Mouse (Mus musculus) MEL (cell line): Measurements from ENCODE around the gene Gtpbp2. TPM values are rescaled to one million over a fixed set of nuclear protein-coding genes. Genes with fewer than 3 reads are reported as not detected.

Source experiments
- DNase-seq: peaks from one replicate; pipeline ENCODE4 v3.0.0; 2011; ENCODE audit warnings: low read depth, low spot score
- H3K27ac ChIP-seq: 2 replicates; pipeline ENCODE4 v1.5.1; 2012; ENCODE audit warnings: low read depth, mild to moderate bottlenecking, control low read depth, low read length, moderate library complexity; ENCODE audit not compliant: control insufficient read depth
- H3K27me3 ChIP-seq, 2 experiments: fragments of 150-350 bp in 1 of 2; sonication (generic) in 1 of 2; 2 replicates each; pipeline ENCODE4 v1.6.1; 2012; ENCODE audit warnings: low read length in 2 of 2, mild to moderate bottlenecking in 2 of 2, improper control_type of control experiment in 1 of 2, moderate library complexity in 1 of 2; ENCODE audit not compliant: insufficient read depth in 2 of 2, control insufficient read depth in 1 of 2
- H3K36me3 ChIP-seq, 2 experiments: 2 replicates each; pipeline ENCODE4 v1.6.1; 2012 to 2014; ENCODE audit warnings: low read length in 2 of 2, improper control_type of control experiment in 1 of 2, inconsistent platforms in 1 of 2, mild to moderate bottlenecking in 1 of 2; ENCODE audit not compliant: insufficient read depth in 2 of 2, control insufficient read depth in 1 of 2
- H3K4me1 ChIP-seq, 2 experiments: fragments of 150-350 bp in 1 of 2; sonication (generic) in 1 of 2; 2 replicates each; pipeline ENCODE4 v1.6.1; 2012; ENCODE audit warnings: low read length in 2 of 2, improper control_type of control experiment in 1 of 2, mild to moderate bottlenecking in 1 of 2; ENCODE audit not compliant: insufficient read depth in 2 of 2, control insufficient read depth in 1 of 2
- H3K4me3 ChIP-seq, 2 experiments: fragments of 150-350 bp in 1 of 2; sonication (generic) in 1 of 2; 2 replicates each; pipeline ENCODE4 v1.5.1; 2012; ENCODE audit warnings: low read depth in 2 of 2, low read length in 2 of 2, mild to moderate bottlenecking in 2 of 2, moderate library complexity in 2 of 2, control low read depth in 1 of 2, improper control_type of control experiment in 1 of 2; ENCODE audit not compliant: control insufficient read depth in 1 of 2, insufficient read depth in 1 of 2
- H3K79me2 ChIP-seq: 2 replicates; pipeline ENCODE4 v1.6.1; 2012; ENCODE audit warnings: mild to moderate bottlenecking, low read length, moderate library complexity; ENCODE audit not compliant: control insufficient read depth, poor library complexity, insufficient read depth
- H3K9ac ChIP-seq: 2 replicates; pipeline ENCODE4 v1.6.1; 2012; ENCODE audit warnings: low read depth, mild to moderate bottlenecking, control low read depth, low read length, moderate library complexity; ENCODE audit not compliant: control insufficient read depth, poor library complexity, severe bottlenecking
- H3K9me3 ChIP-seq: fragments of 150-350 bp; sonication (generic); replicated peaks from 2 replicates; pipeline ENCODE4 v1.6.1; 2012; ENCODE audit warnings: mild to moderate bottlenecking, low read length, improper control_type of control experiment, moderate library complexity; ENCODE audit not compliant: insufficient read depth
- BHLHE40 ChIP-seq: IDR thresholded peaks from 2 replicates; pipeline ENCODE4 v1.6.1; 2012; ENCODE audit warnings: low read depth, mild to moderate bottlenecking, inconsistent platforms, low read length, improper control_type of control experiment, borderline replicate concordance
- CHD2 ChIP-seq: IDR thresholded peaks from 2 replicates; pipeline ENCODE4 v1.6.1; 2011; ENCODE audit warnings: low read length, improper control_type of control experiment
- CTCF ChIP-seq, 3 experiments: IDR thresholded peaks in 2 of 3; conservative IDR thresholded peaks in 1 of 3; 2 replicates each; pipeline ENCODE4 v1.5.1; 2011 to 2012; ENCODE audit warnings: low read length in 3 of 3, low read depth in 2 of 3, mild to moderate bottlenecking in 2 of 3, improper control_type of control experiment in 1 of 3, inconsistent platforms in 1 of 3, mixed read lengths in 1 of 3, moderate library complexity in 1 of 3; ENCODE audit not compliant: control insufficient read depth in 1 of 3, insufficient read depth in 1 of 3, poor library complexity in 1 of 3, severe bottlenecking in 1 of 3
- E2F4 ChIP-seq: IDR thresholded peaks from 2 replicates; pipeline ENCODE4 v1.6.1; 2011; ENCODE audit warnings: low read depth, low read length, improper control_type of control experiment, borderline replicate concordance
- EP300 ChIP-seq, 2 experiments: IDR thresholded peaks; 2 replicates each; pipeline ENCODE4 v1.6.1; 2011; ENCODE audit warnings: improper control_type of control experiment in 2 of 2, low read length in 2 of 2, low read depth in 1 of 2, mild to moderate bottlenecking in 1 of 2
- ETS1 ChIP-seq: IDR thresholded peaks from 2 replicates; pipeline ENCODE4 v1.6.1; 2012; ENCODE audit warnings: low read depth, mild to moderate bottlenecking, inconsistent platforms, low read length, improper control_type of control experiment, moderate library complexity
- GABPA ChIP-seq: IDR thresholded peaks from 2 replicates; pipeline ENCODE4 v1.6.1; 2012; ENCODE audit warnings: low read depth, mild to moderate bottlenecking, inconsistent platforms, low read length, improper control_type of control experiment, moderate library complexity
- GATA1 ChIP-seq: IDR thresholded peaks from 2 replicates; pipeline ENCODE4 v1.6.1; 2011; ENCODE audit warnings: low read depth, low read length, improper control_type of control experiment
- HCFC1 ChIP-seq: IDR thresholded peaks from 2 replicates; pipeline ENCODE4 v1.6.1; 2012; ENCODE audit warnings: low read depth, mild to moderate bottlenecking, inconsistent platforms, low read length, improper control_type of control experiment, moderate library complexity
- JUND ChIP-seq: IDR thresholded peaks from 2 replicates; pipeline ENCODE4 v1.6.1; 2011; ENCODE audit warnings: low read depth, mild to moderate bottlenecking, improper control_type of control experiment, low read length
- KAT2A ChIP-seq: conservative IDR thresholded peaks from 2 replicates; pipeline ENCODE4 v1.6.1; 2012; ENCODE audit warnings: low read depth, low read length, improper control_type of control experiment, inconsistent platforms
- MAFK ChIP-seq: IDR thresholded peaks from 2 replicates; pipeline ENCODE4 v1.6.1; 2011; ENCODE audit warnings: low read depth, mild to moderate bottlenecking, low read length, improper control_type of control experiment, borderline replicate concordance
- MAX ChIP-seq: IDR thresholded peaks from 2 replicates; pipeline ENCODE4 v1.6.1; 2011; ENCODE audit warnings: low read length, improper control_type of control experiment
- MAZ ChIP-seq: IDR thresholded peaks from 2 replicates; pipeline ENCODE4 v1.6.1; 2012; ENCODE audit warnings: low read depth, mild to moderate bottlenecking, inconsistent platforms, low read length, improper control_type of control experiment
- MEF2A ChIP-seq: IDR thresholded peaks from 2 replicates; pipeline ENCODE4 v1.6.1; 2014; ENCODE audit warnings: low read depth, mild to moderate bottlenecking, inconsistent platforms, low read length, improper control_type of control experiment; ENCODE audit not compliant: poor library complexity, insufficient replicate concordance, severe bottlenecking; ENCODE audit errors: extremely low read depth
- MXI1 ChIP-seq: IDR thresholded peaks from 2 replicates; pipeline ENCODE4 v1.6.1; 2011; ENCODE audit warnings: mild to moderate bottlenecking, low read depth, low read length, improper control_type of control experiment
- MYB ChIP-seq: IDR thresholded peaks from 2 replicates; pipeline ENCODE4 v1.6.1; 2011; ENCODE audit warnings: mild to moderate bottlenecking, low read depth, low read length, improper control_type of control experiment
- MYC ChIP-seq: IDR thresholded peaks from 2 replicates; pipeline ENCODE4 v1.6.1; 2011; ENCODE audit warnings: low read depth, mild to moderate bottlenecking, low read length, improper control_type of control experiment, moderate library complexity
- NELFE ChIP-seq: IDR thresholded peaks from 2 replicates; pipeline ENCODE4 v1.6.1; 2011; ENCODE audit warnings: low read depth, low read length, improper control_type of control experiment
- NRF1 ChIP-seq: IDR thresholded peaks from 2 replicates; pipeline ENCODE4 v1.6.1; 2014; ENCODE audit warnings: low read depth, mild to moderate bottlenecking, inconsistent platforms, low read length, improper control_type of control experiment, moderate library complexity; ENCODE audit not compliant: poor library complexity, insufficient read depth, severe bottlenecking
- POLR2A ChIP-seq, 2 experiments: IDR thresholded peaks; 2 replicates each; pipeline ENCODE4 v1.6.1; 2011 to 2012; ENCODE audit warnings: low read length in 2 of 2, mild to moderate bottlenecking in 2 of 2, control low read depth in 1 of 2, improper control_type of control experiment in 1 of 2, low read depth in 1 of 2, moderate library complexity in 1 of 2; ENCODE audit not compliant: control insufficient read depth in 1 of 2, insufficient read depth in 1 of 2, poor library complexity in 1 of 2
- RAD21 ChIP-seq: IDR thresholded peaks from 2 replicates; pipeline ENCODE4 v1.6.1; 2011; ENCODE audit warnings: mild to moderate bottlenecking, low read depth, low read length, improper control_type of control experiment
- RCOR1 ChIP-seq: IDR thresholded peaks from 2 replicates; pipeline ENCODE4 v1.6.1; 2012; ENCODE audit warnings: low read depth, mild to moderate bottlenecking, inconsistent platforms, low read length, improper control_type of control experiment
- TAL1 ChIP-seq: IDR thresholded peaks from 2 replicates; pipeline ENCODE4 v1.6.1; 2012; ENCODE audit warnings: mild to moderate bottlenecking, inconsistent platforms, low read length, moderate library complexity, mixed read lengths
- TBP ChIP-seq: IDR thresholded peaks from 2 replicates; pipeline ENCODE4 v1.8.0; 2011; ENCODE audit warnings: low read depth, low read length, improper control_type of control experiment
- UBTF ChIP-seq: IDR thresholded peaks from 2 replicates; pipeline ENCODE4 v1.6.1; 2012; ENCODE audit warnings: low read depth, mild to moderate bottlenecking, inconsistent platforms, low read length, improper control_type of control experiment, moderate library complexity, borderline replicate concordance; ENCODE audit not compliant: insufficient read depth
- USF1 ChIP-seq: IDR thresholded peaks from 2 replicates; pipeline ENCODE4 v1.6.1; 2014; ENCODE audit warnings: low read depth, mild to moderate bottlenecking, inconsistent platforms, low read length, improper control_type of control experiment, moderate library complexity
- USF2 ChIP-seq, 2 experiments: IDR thresholded peaks; 2 replicates each; pipeline ENCODE4 v1.6.1; 2011 to 2012; ENCODE audit warnings: improper control_type of control experiment in 2 of 2, low read length in 2 of 2, borderline replicate concordance in 1 of 2, inconsistent platforms in 1 of 2, low read depth in 1 of 2, mild to moderate bottlenecking in 1 of 2; ENCODE audit not compliant: insufficient read depth in 1 of 2
- ZMIZ1 ChIP-seq: IDR thresholded peaks from 2 replicates; pipeline ENCODE4 v1.6.1; 2012; ENCODE audit warnings: low read depth, mild to moderate bottlenecking, inconsistent platforms, low read length, improper control_type of control experiment, moderate library complexity
- polyA plus RNA-seq, 2 experiments: library from polyadenylated mRNA; stranded (reverse) in 1 of 2; unstranded in 1 of 2; fragments of >175 nt in 1 of 2; fragments of >200 nt in 1 of 2; gene quantifications; 2 replicates each; pipeline versions ENCODE4 v1.2.1 to v1.2.4; 2012; ENCODE audit warnings: low replicate concordance in 2 of 2, low read depth in 1 of 2; ENCODE audit not compliant: insufficient read length in 2 of 2, insufficient read depth in 1 of 2, missing spikeins in 1 of 2
- total RNA-seq: library from RNA; depleted of rRNA; stranded (reverse); fragments of 300-350 nt; gene quantifications from 2 replicates; pipeline ENCODE4 v1.2.3, GENCODE M21; 2012

The Gtpbp2 gene
- total and polyA plus RNA-seq, 3 experiments = 18.1 to 46.7 TPM; not detected in 1

- TF ChIP-seq MAZ (no peak), RAD21 (no peak), KAT2A (no peak), MYB (no peak), TBP (no peak), NRF1 (no peak), NELFE (no peak), GABPA (no peak), GATA1 (no peak), MEF2A (no peak), TAL1 (no peak), CTCF (IDR thresholded peaks at IDR 0.05 in 2 of 3, conservative IDR thresholded peaks at IDR 0.05 in 1 of 3; ENCODE audit: control insufficient read depth in 1 of 3, insufficient read depth in 1 of 3, low read depth in 2 of 3, low read length in 3 of 3, poor library complexity in 1 of 3, severe bottlenecking in 1 of 3) (no peak), BHLHE40 (no peak), MYC (no peak), RCOR1 (no peak), ETS1 (no peak), USF1 (no peak), POLR2A (IDR thresholded peaks at IDR 0.05; ENCODE audit: control insufficient read depth in 1 of 2, insufficient read depth in 1 of 2, low read depth in 1 of 2, low read length in 2 of 2, poor library complexity in 1 of 2) (no peak), MXI1 (no peak), JUND (no peak)
- H3K27me3 ChIP-seq = no peaks in the 10 kb centered on the region
- peaks cover 34% of the 10 kb centered on the region for H3K79me2 ChIP-seq
- H3K4me3 ChIP-seq = no peak overlapping the region
- peaks cover 11 to 47% of the 10 kb centered on the region in 2 experiments for H3K36me3 ChIP-seq
- no peak overlapping the region for H3K27ac ChIP-seq
- H3K4me1 ChIP-seq = peaks cover 3 to 8% of the 10 kb centered on the region in 2 experiments; a peak in 2 of 4 replicates
- H3K9me3 ChIP-seq = no peaks in the 10 kb centered on the region
- no peak overlapping the region for H3K9ac ChIP-seq
- DNase-seq = no peak
Observed at GRCm38 (mm10) chr17:46206676-46207075, 45.8 kb downstream of the Gtpbp2 start.

- H3K9me3 ChIP-seq = no peaks in the 10 kb centered on the region
- H3K36me3 ChIP-seq = peaks cover 0 to 59% of the 10 kb centered on the region in 2 experiments; a peak in 2 of 4 replicates
- no peak for TF ChIP-seq KAT2A
- no peak for TF ChIP-seq MAX
- TF ChIP-seq HCFC1 = no peak
- TF ChIP-seq GATA1 = no peak
- TF ChIP-seq EP300 (IDR thresholded peaks at IDR 0.05; ENCODE audit: low read depth in 1 of 2, low read length in 2 of 2) = no peak
- TF ChIP-seq TAL1 = no peak
- TF ChIP-seq USF2 (IDR thresholded peaks at IDR 0.05; ENCODE audit: borderline replicate concordance in 1 of 2, insufficient read depth in 1 of 2, low read depth in 1 of 2, low read length in 2 of 2) = no peak
- no peak for TF ChIP-seq MYC
- no peak for TF ChIP-seq ZMIZ1
- no peak for TF ChIP-seq NELFE
- TF ChIP-seq CHD2 = no peak
- TF ChIP-seq ETS1 = no peak
- no peak for TF ChIP-seq GABPA
- no peak for TF ChIP-seq CTCF (IDR thresholded peaks at IDR 0.05 in 2 of 3, conservative IDR thresholded peaks at IDR 0.05 in 1 of 3; ENCODE audit: control insufficient read depth in 1 of 3, insufficient read depth in 1 of 3, low read depth in 2 of 3, low read length in 3 of 3, poor library complexity in 1 of 3, severe bottlenecking in 1 of 3)
- no peak for TF ChIP-seq E2F4
- no peak for TF ChIP-seq MAFK
- TF ChIP-seq UBTF = no peak
- no peak for TF ChIP-seq USF1
- H3K27me3 ChIP-seq = no peaks in the 10 kb centered on the region
- DNase-seq = no peak
- no peak overlapping the region for H3K4me3 ChIP-seq
- H3K79me2 ChIP-seq = peaks cover 3% of the 10 kb centered on the region; the same call in 1 of the 2 replicates
- no peaks in the 10 kb centered on the region for H3K4me1 ChIP-seq
- H3K9ac ChIP-seq = no peak overlapping the region
- H3K27ac ChIP-seq = no peak overlapping the region
Observed at GRCm38 (mm10) chr17:46210550-46210949, 49.7 kb downstream of the Gtpbp2 start.
